Mouse (Mus musculus) small intestine, adult 2 months (tissue): ENCODE measurements around the gene Gstm6.

Experiments used
- CTCF ChIP-seq: fragments of 200-500 bp; IDR thresholded peaks from 2 replicates; pipeline ENCODE4 v1.5.1; 2012; ENCODE audit warnings: low read depth, mild to moderate bottlenecking, control low read depth, inconsistent platforms, low read length, moderate library complexity, mixed read lengths; ENCODE audit not compliant: insufficient replicate concordance, insufficient read length; ENCODE audit errors: extremely low read depth
- POLR2A ChIP-seq: fragments of 200-500 bp; IDR thresholded peaks from 2 replicates; pipeline ENCODE4 v1.6.1; 2012; ENCODE audit warnings: low read depth, mild to moderate bottlenecking, control low read depth, inconsistent platforms, low read length, moderate library complexity

- TF ChIP-seq CTCF (no peak), POLR2A (no peak)
Observed at GRCm38 (mm10) chr3:107895194-107895719, 48.3 kb downstream of the Gstm6 start.
